Mouse (Mus musculus) T-helper 17 cell (primary cell): ENCODE data around the gene Trmt10a.

Source experiments
- in situ Hi-C, 2 experiments: fragments of 300-600 bp; cut with MboI, MseI; formaldehyde crosslinking; loops; 1 replicate in 1 of 2; 2 replicates in 1 of 2; pipeline ENCODE4 v1.15.1; 2025; ENCODE audit warnings: high pct_unique_total_duplicates in 2 of 2

The Trmt10a gene

GRCm38 (mm10) chr3:138143315-138144059 is at the start of gene Trmt10a:
Gene Trmt10a, plus strand, starts transcription at chr3:138143448.
- in situ Hi-C loops, result no loop called here

DNA sequence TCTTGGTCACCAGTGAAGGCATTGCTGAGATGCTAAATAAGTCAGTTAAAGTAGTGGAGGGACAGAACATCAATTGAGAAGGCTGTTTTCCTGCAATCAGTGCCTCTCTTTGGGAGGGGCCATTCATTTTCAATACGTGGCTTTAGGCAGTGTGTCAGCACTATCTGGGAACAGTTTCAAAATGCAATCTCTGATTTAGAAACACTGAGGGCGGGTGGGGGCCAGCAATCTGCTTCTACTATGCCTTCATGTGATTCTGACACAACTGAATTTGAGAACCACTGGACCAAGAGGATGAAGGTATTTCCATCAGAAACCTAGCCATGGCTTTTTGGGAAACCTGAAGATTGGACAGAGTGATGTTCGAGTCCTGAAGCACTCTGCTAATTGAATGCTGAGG is 47.9 kb upstream of the Trmt10a start:
- in situ Hi-C loops, result no loop called here

- in situ Hi-C loops, result no loop called here
Measured at GRCm38 (mm10) chr3:138095718-138096117, 47.5 kb upstream of the Trmt10a start.

GRCm38 (mm10) chr3:138096263-138097028 is 46.8 kb upstream of the Trmt10a start:
- in situ Hi-C loops, result no loop called here

DNA sequence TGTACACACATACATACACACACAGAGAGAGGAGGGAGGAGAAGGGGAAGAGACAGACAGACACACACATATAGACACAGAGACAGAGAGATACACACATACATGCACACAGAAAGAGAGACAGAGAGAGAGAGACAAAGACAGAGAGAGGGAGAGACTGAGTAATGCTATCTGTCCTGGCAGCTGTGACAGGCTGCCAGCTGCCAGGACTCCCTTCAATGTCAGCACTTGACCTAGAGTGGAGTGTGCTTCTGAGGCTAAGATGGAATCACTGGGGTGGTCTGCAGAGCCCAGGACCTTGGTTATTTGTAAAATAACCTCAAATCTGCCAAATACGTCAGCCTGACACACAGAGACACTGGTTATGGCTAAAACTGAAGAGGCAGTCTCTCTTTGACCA is 45.5 kb upstream of the Trmt10a start:
- in situ Hi-C loops, result no loop called here

GRCm38 (mm10) chr3:138101936-138102335 is 41.3 kb upstream of the Trmt10a start:
- in situ Hi-C loops, result no loop called here

DNA sequence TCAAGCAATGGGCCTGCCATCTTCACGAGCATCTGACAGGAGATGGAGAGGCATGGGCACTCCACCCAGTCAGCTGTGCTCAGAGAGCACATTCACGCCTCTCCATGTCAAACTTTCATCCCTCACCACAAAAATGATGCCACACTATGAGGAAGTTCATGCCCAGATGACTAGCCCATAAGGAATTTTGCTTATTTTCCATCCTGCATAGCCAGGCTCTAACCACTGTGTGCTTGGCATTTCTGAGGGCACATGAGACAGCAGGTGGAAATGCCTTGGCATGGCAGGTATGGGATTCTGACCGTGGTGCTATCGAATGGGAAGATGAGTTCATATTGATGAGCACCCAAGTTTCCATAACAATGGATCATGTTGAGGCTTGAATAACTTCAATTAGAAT is 39.6 kb upstream of the Trmt10a start:
- in situ Hi-C loops, result no loop called here

DNA sequence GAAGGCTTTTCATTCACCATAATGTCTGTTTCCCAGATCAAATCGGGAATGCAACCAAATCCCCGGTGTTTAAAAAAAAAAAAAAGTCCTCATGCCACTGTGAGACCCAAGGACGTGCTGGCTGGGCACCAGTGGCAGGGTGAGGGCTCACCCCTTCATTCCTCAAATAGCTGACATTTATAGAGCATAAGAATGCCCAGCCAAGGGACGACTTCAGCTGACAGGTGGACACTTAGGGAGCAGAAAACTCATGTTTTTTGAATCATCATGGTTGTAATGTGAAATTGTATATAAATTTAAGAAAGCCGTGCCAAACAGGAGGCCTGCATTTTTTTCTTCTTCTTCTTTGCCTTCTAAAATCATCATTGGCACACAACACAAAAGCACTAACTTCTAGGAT is 38.2 kb upstream of the Trmt10a start:
- in situ Hi-C loops, result no loop called here

DNA sequence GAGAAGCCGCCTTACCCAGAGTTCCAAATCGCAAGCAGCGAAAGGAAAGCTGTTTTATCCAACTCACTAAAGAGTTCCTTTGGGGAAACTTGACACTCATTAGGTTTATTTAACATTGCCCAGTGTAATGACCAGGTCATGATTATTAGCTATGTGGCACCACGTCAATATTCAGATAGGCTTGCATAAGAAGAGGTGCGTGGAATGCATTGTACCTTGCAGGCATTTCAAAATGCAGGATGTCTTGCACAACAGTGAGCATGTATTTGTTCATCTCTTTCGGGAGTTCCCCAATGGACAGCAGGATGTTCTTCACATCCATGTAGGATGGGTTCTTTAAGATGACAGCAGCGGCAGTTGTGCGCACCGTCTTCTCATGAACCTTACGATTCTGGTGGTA is 36.4 kb upstream of the Trmt10a start:
- in situ Hi-C loops, result no loop called here

GRCm38 (mm10) chr3:138110910-138111782 is 32.1 kb upstream of the Trmt10a start:
- in situ Hi-C loops, result loop anchor here in 1 of 2 experiments (5.0 kb wide), 1 partner anchor 94 kb away; no protein-coding TSS in a partner anchor

DNA sequence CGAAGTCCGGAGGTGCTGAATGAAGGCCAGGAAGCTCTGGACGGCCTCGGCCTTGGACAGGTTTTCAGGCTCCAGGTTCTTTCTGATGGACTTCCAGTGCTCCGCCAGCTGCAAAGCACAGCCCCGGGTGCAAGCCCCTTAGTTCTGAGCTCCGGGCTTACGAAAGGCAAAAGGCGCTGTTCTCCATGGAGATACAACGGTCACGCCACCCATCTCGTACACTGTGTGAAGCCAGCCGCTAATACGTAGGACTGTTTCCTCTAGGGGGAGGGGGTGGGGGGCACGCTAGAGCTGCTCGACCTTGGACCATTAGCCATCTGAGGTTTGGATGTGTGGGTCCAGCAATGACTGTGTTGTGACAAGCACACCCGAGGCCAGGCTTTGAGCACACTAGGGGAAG is 29.1 kb upstream of the Trmt10a start:
- in situ Hi-C loops, result loop anchor here in 1 of 2 experiments (5.0 kb wide), 1 partner anchor 97 kb away; no protein-coding TSS in a partner anchor

DNA sequence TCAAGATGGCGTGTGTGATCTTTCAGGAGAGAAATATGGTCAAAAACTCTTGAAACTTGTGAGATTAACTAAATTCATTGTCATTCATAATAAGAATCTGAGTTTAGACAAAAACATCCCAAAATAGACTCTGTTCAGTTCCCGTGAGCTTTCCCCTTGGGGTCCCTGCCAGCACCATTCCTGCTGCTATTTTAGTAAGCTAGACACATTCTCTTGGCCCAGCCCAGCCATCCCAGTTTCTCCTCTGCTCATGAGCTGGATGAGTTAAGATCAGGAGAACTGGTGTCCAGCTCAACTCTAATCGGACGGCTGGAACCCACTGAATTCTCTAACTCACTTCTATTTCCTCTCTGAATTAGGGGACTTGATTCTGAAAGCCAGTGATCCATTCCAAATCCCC is 26.4 kb upstream of the Trmt10a start:
- in situ Hi-C loops, result no loop called here

DNA sequence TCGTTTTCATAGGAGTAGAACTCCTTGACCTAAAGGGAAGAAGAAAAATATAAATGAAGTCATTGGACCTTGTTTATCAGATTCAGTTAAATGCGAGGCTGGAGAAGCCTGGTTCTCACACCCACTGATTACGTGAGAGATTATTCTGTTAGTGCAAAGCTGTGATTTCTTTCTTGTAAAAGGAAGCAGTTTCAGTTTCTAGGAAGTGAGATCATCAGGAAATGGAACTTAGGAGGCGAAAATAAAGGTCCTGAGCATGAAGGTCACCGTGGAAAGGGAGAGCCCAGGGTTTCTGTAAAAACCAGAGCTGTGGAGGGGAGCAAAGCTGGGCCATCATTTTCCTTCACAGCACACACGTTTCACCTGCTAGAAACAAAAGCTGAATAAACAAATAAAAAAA is 24.9 kb upstream of the Trmt10a start:
- in situ Hi-C loops, result no loop called here

DNA sequence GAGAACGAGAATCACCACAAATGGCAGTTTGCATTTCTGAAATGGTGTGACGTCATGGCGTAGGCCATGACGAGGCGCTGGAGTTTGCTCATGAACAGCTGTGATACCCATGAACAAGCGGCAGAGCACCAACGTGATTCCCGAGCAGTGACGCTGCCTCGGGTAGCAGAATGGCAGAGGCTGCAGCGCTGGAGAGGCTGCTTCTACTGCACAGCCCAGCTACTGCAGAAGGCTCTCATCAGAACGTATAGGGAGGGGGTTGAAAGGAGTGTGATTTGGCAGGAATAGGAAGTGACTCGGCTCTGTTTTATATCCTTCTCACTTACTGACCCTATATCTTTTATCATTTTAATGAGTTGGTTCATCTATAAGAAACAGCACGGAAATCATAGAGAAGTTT is 24.4 kb upstream of the Trmt10a start:
- in situ Hi-C loops, result no loop called here

GRCm38 (mm10) chr3:138119444-138120105 is 23.7 kb upstream of the Trmt10a start:
- in situ Hi-C loops, result loop anchor here in 1 of 2 experiments (5.0 kb wide), 1 partner anchor 82 kb away; no protein-coding TSS in a partner anchor

- in situ Hi-C loops, result loop anchor here in 1 of 2 experiments (5.0 kb wide), 1 partner anchor 84 kb away; no protein-coding TSS in a partner anchor
Measured at GRCm38 (mm10) chr3:138121461-138121860, 21.8 kb upstream of the Trmt10a start.

GRCm38 (mm10) chr3:138123842-138124241 is 19.4 kb upstream of the Trmt10a start:
- in situ Hi-C loops, result loop anchor here in 1 of 2 experiments (5.0 kb wide), 1 partner anchor 87 kb away; no protein-coding TSS in a partner anchor

DNA sequence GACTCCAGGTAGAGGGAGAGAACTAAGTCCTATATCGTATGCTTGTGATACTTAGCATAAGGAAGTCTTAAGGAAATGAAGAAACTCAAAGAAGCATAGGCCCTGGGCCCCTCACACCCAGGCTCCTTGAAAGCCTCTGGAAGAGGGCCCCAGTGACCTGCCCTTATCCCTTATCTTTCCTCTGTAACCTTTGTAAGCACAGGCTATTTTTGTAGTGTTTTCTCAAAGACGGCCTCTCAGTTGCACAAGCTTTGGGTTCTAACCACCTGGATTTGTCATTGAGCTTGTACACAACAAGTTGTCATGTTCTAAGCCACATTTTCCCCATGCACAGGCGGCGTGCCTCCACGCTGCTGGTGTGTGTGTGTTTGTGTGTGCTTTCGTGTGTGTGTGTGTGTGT is 14.1 kb upstream of the Trmt10a start:
- in situ Hi-C loops, result no loop called here

DNA sequence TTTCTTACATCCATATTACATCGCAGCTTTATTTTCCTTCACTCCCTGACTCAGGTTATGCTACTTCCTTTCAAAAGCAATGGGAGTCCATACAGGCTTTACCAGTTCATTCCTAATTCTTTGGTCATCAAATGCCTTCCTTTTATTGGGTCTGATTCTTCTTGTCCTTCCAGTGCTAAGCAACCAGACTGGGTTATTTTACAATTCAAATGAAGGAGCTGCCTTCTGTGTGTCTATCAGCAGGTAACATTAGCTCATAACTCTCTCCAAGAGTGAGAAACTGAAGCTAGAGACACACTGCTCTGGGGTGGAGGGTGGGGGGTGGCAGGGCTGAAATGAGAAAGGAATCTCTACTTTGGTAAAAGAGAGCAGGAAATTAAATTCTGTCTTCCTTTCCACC is 12.6 kb upstream of the Trmt10a start:
- in situ Hi-C loops, result no loop called here

GRCm38 (mm10) chr3:138131168-138131567 is 12.1 kb upstream of the Trmt10a start:
- in situ Hi-C loops, result no loop called here

- in situ Hi-C loops, result no loop called here
Measured at GRCm38 (mm10) chr3:138133463-138133862, 9.8 kb upstream of the Trmt10a start.
